Mouse (Mus musculus): Measurements from ENCODE around the gene Klf3. TPM values are rescaled to one million over a fixed set of nuclear protein-coding genes. Genes with fewer than 3 reads are reported as not detected.

Klf3 gene
- polyA plus RNA-seq, 2 experiments: 38.2 to 76.0 TPM

DNA sequence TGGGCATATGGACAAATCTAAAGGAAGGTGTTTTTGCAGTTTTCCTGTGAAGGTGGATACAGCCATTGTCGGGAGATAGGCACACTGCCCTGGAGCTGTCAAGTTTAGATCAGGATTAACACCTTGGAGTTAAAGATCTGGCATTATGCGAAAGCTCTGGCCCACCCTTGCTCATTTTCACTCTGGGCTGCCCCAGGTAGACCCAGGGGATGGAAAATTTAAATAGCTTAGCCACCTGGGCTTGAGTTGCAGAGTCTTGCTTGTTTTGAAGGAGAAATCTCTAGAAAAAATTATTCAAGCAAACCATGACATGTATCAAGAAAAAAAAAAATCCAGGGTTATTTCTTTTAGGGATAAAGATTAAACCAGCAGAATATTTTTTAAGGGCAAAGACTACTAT lies 3.4 kb downstream of the Klf3 start:
- H3K9ac ChIP-seq (ENCODE audit: low read depth, low read length, severe bottlenecking): peak overlapping the region; percentile 21
- peak overlapping the region; percentile 66 for H3K4me2 ChIP-seq (replicated peaks; ENCODE audit: low read depth, low read length, severe bottlenecking)
- H3K27me3 ChIP-seq (ENCODE audit: control insufficient read depth, insufficient read depth, low read length): no peaks in the 10 kb centered on the region
- H3K27ac ChIP-seq (replicated peaks; ENCODE audit: low read depth, low read length): peak overlapping the region; percentile 74
- WGBS: 17% methylated on average over 2 of the region's 2 CpGs
- DNase-seq (ENCODE audit: low spot score) (no peak), ATAC-seq (ENCODE audit: low FRiP score, low read depth) (no peak)
- peaks cover 7% of the 10 kb centered on the region; the same call in 1 of the 2 replicates for H3K36me3 ChIP-seq (ENCODE audit: control insufficient read depth, insufficient read depth, low read length)
- H3K4me3 ChIP-seq (replicated peaks; ENCODE audit: low read length): 0 out of 2 replicates have a peak overlapping the region, but pooled peaks have one; percentile 85
- TF ChIP-seq POLR2A (IDR thresholded peaks at IDR 0.05; ENCODE audit: borderline replicate concordance, extremely low read depth, insufficient read depth, insufficient read length): no peak
- H3K4me1 ChIP-seq (ENCODE audit: control insufficient read depth, insufficient read depth, low read length): peaks cover 58% of the 10 kb centered on the region
- no peaks in the 10 kb centered on the region for H3K9me3 ChIP-seq (ENCODE audit: control insufficient read depth, low read length)

DNA sequence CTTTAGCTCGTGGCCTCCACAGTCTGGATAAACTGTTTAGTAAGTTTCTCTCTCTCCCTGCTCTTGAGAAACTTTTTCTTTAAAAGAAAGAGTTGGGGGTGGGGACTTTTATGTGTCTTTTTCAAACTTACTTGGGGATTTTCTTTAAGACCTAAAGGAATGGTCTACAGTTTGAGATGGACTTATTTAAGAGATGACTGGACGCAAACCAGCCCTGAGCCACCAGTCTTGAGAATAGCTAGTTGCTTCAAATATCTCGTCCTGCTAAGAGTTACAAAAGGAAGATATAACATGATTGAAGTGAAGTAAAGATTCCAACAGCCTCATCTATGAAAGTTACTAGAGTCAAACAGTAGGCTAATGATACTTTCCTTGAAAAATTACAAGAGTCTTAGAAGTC lies 4.0 kb downstream of the Klf3 start:
- peaks cover 7% of the 10 kb centered on the region; the same call in 1 of the 2 replicates for H3K36me3 ChIP-seq (ENCODE audit: control insufficient read depth, insufficient read depth, low read length)
- peak overlapping the region; percentile 15; the same call in 1 of the 2 replicates for H3K4me2 ChIP-seq (replicated peaks; ENCODE audit: low read depth, low read length, severe bottlenecking)
- H3K4me3 ChIP-seq (replicated peaks; ENCODE audit: low read length): no peak overlapping the region
- no peak overlapping the region for H3K27ac ChIP-seq (replicated peaks; ENCODE audit: low read depth, low read length)
- DNase-seq (ENCODE audit: low spot score): no peak
- no peaks in the 10 kb centered on the region for H3K27me3 ChIP-seq (ENCODE audit: control insufficient read depth, insufficient read depth, low read length)
- H3K4me1 ChIP-seq (ENCODE audit: control insufficient read depth, insufficient read depth, low read length): peaks cover 64% of the 10 kb centered on the region
- no peak for TF ChIP-seq POLR2A (IDR thresholded peaks at IDR 0.05; ENCODE audit: borderline replicate concordance, extremely low read depth, insufficient read depth, insufficient read length)
- no peak overlapping the region for H3K9ac ChIP-seq (ENCODE audit: low read depth, low read length, severe bottlenecking)
- no peak for ATAC-seq (ENCODE audit: low FRiP score, low read depth)
- H3K9me3 ChIP-seq (ENCODE audit: control insufficient read depth, low read length): no peaks in the 10 kb centered on the region
- 62% methylated on average over 3 of the region's 3 CpGs for WGBS

DNA sequence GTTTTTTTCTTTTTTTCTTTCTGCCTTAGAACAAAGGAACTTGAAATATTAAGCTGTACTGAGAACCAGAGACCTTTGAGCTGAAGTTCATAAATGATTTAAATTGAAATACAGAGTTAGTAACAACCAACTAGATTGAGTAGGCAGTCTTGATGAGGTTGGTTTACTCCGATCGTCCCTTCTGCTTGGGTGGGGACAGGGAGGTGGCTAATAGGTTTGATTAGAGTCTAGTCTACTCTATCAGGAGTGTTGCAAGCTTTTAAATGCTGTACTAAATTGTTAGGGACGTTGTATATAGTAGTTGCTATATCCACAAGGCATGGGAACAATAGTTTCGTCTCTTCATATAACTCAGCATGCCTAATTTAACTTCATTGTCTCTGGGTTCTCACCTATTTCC lies 4.4 kb downstream of the Klf3 start:
- no peaks in the 10 kb centered on the region for H3K9me3 ChIP-seq (ENCODE audit: control insufficient read depth, low read length)
- H3K9ac ChIP-seq (ENCODE audit: low read depth, low read length, severe bottlenecking): no peak overlapping the region
- DNase-seq (ENCODE audit: low spot score) (no peak), ATAC-seq (ENCODE audit: low FRiP score, low read depth) (no peak)
- TF ChIP-seq POLR2A (IDR thresholded peaks at IDR 0.05; ENCODE audit: borderline replicate concordance, extremely low read depth, insufficient read depth, insufficient read length): no peak
- H3K36me3 ChIP-seq (ENCODE audit: control insufficient read depth, insufficient read depth, low read length): peaks cover 7% of the 10 kb centered on the region; the same call in 1 of the 2 replicates
- WGBS: 65% methylated on average over 4 of the region's 4 CpGs
- H3K4me2 ChIP-seq (replicated peaks; ENCODE audit: low read depth, low read length, severe bottlenecking): peak overlapping the region; percentile 15
- H3K27me3 ChIP-seq (ENCODE audit: control insufficient read depth, insufficient read depth, low read length): no peaks in the 10 kb centered on the region
- H3K4me3 ChIP-seq (replicated peaks; ENCODE audit: low read length): no peak overlapping the region
- H3K4me1 ChIP-seq (ENCODE audit: control insufficient read depth, insufficient read depth, low read length): peaks cover 65% of the 10 kb centered on the region
- H3K27ac ChIP-seq (replicated peaks; ENCODE audit: low read depth, low read length): no peak overlapping the region

DNA sequence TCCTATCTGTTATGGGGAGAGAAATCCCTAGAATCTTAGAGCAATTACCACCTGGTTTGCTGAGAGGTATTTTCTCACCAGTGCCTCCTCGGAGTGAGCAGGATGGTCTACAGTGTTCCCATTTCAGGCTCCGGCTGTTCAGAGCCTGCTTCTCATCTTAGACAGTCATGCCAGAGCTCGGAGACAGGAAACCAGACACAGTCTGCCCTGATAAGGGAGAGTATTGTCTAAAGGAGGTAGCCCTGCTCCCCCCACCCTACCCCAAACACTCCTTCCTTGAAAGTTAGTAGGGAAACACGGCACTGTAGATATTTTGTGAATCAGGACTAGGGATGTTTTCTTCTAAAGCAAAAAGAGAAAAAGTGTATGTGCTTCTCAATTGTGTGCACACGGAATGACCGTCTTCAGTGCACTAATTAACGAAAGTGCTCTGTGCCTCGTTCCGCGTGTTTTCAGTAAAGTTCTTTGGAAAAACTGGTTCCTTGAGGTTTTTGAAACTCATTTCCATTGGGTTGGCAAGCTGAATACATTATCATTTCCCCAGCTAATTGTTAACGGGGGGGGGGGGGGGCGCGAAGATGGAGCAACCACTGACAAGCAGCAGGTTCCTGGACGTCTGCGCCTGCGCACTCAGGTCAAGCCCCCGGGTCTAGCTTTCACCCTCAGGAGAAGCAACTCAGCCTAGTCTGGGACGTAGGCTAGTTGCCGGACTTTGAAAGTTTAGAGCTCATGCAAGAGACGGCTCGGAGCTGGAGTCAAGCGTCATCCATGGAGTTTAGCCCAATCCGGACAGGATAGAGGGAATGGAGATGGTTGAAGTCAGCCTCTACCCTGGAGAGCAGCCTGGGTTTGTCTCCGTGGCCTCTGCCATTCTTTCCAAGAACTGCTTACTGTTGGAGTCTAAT lies 5.2 kb downstream of the Klf3 start:
- H3K27ac ChIP-seq (replicated peaks; ENCODE audit: low read depth, low read length): no peak overlapping the region
- no peaks in the 10 kb centered on the region for H3K9me3 ChIP-seq (ENCODE audit: control insufficient read depth, low read length)
- WGBS: 64% methylated on average over 24 of the region's 24 CpGs
- DNase-seq (ENCODE audit: low spot score): no peak
- H3K9ac ChIP-seq (ENCODE audit: low read depth, low read length, severe bottlenecking): 0 out of 2 replicates have a peak overlapping the region, but pooled peaks have one; percentile 5
- no peak for ATAC-seq (ENCODE audit: low FRiP score, low read depth)
- H3K27me3 ChIP-seq (ENCODE audit: control insufficient read depth, insufficient read depth, low read length): no peaks in the 10 kb centered on the region
- H3K4me3 ChIP-seq (replicated peaks; ENCODE audit: low read length): no peak overlapping the region
- peaks cover 7% of the 10 kb centered on the region; the same call in 1 of the 2 replicates for H3K36me3 ChIP-seq (ENCODE audit: control insufficient read depth, insufficient read depth, low read length)
- peak overlapping the region; percentile 15; the same call in 1 of the 2 replicates for H3K4me2 ChIP-seq (replicated peaks; ENCODE audit: low read depth, low read length, severe bottlenecking)
- no peak for TF ChIP-seq POLR2A (IDR thresholded peaks at IDR 0.05; ENCODE audit: borderline replicate concordance, extremely low read depth, insufficient read depth, insufficient read length)
- peaks cover 72% of the 10 kb centered on the region for H3K4me1 ChIP-seq (ENCODE audit: control insufficient read depth, insufficient read depth, low read length)

DNA sequence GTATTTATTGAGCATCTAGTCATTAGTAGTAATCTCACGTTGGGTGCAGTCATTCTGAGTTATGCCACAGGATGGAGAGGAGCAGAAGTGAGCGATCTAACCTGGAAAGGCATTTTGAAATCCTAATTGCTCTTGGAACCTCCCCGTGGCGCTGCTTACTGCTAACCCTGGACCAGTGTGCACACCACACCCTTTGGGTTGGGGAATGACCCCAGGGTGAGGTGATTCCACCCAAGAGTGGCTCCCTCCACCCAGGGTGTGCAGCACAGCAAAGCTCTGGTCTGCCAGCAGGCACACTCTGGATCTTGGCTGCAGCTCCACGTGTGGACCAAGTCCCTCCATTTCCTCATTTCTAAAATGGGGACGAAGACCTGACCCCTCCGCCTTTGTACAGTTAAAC lies 6.1 kb downstream of the Klf3 start:
- no peak overlapping the region for H3K4me3 ChIP-seq (replicated peaks; ENCODE audit: low read length)
- H3K4me1 ChIP-seq (ENCODE audit: control insufficient read depth, insufficient read depth, low read length): peaks cover 72% of the 10 kb centered on the region
- peaks cover 7% of the 10 kb centered on the region; the same call in 1 of the 2 replicates for H3K36me3 ChIP-seq (ENCODE audit: control insufficient read depth, insufficient read depth, low read length)
- no peak overlapping the region for H3K9ac ChIP-seq (ENCODE audit: low read depth, low read length, severe bottlenecking)
- TF ChIP-seq POLR2A (IDR thresholded peaks at IDR 0.05; ENCODE audit: borderline replicate concordance, extremely low read depth, insufficient read depth, insufficient read length): no peak
- H3K27me3 ChIP-seq (ENCODE audit: control insufficient read depth, insufficient read depth, low read length): no peaks in the 10 kb centered on the region
- no peak overlapping the region for H3K27ac ChIP-seq (replicated peaks; ENCODE audit: low read depth, low read length)
- ATAC-seq (ENCODE audit: low FRiP score, low read depth) (no peak), DNase-seq (ENCODE audit: low spot score) (no peak)
- no peaks in the 10 kb centered on the region for H3K9me3 ChIP-seq (ENCODE audit: control insufficient read depth, low read length)
- 80% methylated on average over 7 of the region's 7 CpGs for WGBS
- H3K4me2 ChIP-seq (replicated peaks; ENCODE audit: low read depth, low read length, severe bottlenecking): no peak overlapping the region
